Mouse (Mus musculus): ENCODE measurements around the gene Traf2.

The Traf2 gene

DNA sequence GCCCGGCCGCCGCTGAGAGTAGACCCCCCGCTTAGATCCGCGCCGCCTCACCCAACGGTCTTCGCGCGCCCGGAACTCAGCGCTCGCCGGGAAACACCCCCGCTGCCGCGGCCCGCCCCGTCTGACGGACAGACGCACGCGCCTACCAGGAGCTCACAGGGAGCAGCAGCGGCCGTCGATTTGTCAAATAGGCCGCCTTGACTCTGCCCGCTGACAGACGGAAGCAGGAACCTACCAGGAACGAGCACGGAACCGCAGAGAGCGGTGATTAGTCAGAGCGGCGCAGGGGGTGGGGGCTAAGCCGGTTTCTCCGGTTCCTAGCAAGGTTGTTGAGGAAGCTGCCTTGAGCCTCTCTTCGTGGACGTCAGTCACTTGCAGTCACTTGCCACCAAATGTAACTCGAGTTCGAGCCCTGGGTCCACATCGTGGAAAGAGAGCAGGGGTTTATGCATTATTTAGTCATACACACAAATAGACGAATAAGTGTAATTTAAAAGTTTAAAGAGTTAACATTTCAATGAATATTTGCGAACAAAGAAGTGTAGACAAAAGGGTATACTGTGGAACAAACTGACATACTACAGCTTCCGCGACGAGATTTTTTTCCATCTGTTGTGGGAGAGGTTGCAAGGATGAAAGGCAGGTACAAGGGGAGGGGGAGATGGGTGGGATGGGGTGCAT, at the start of gene Traf2:
Gene Traf2, minus strand, starts transcription at position 130 of the 681 bp plus-strand sequence.
- DNase-seq = peak; percentile 99 to 100

DNA sequence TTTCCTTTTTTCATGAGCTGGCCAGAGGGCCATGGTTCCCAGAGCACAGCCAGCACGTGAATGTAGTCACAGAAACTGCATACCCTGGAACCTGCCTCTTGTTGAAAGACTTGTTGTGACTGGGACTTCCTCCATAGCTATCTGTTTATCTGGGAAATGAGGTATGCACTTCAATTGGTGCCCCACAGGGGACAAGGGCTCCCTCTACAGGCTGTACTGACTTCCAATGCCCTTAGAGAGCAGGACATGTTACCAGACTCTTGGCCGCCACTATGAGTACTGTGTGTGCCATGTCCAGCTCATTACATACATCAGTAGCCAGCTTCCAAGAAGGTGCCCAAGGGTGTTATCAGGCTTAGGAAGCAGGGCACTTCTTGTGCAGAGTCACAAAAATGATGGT, 45.1 kb upstream of the Traf2 start:
- peak in 1 of 2 experiments; percentile 60 for DNase-seq

DNA sequence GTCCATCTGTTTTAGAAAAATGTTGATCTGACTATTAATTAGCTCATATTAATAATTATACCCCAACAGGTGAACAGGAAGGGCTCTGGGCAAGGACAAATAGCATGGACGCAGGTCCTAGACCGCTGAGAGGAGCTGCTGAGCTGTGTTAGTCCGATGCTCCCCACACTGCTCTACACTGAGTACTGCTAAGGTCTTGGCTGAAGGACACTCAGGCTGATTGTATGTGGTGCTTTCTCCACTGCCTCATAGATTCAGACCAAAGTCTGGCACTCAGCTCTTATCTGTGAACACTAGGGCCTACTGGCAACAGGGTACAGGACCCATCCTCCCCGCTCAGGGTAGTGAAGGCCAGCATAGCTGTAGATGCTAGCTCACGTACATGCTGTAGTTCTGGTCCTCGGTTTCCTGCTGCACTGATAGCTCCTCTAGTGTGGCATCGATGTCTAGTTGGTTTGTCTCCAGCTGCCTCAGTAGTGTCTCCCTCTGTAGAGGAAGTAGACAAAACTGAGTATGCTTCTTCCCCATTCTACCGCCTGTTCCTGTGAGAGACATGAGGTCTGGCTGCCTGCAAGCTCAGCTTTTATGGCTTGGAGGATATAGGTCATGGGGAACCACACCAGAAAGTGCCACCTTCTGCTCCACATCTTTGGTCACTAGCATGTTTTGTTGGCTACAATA, 41.6 kb upstream of the Traf2 start:
- DNase-seq = no peak

DNA sequence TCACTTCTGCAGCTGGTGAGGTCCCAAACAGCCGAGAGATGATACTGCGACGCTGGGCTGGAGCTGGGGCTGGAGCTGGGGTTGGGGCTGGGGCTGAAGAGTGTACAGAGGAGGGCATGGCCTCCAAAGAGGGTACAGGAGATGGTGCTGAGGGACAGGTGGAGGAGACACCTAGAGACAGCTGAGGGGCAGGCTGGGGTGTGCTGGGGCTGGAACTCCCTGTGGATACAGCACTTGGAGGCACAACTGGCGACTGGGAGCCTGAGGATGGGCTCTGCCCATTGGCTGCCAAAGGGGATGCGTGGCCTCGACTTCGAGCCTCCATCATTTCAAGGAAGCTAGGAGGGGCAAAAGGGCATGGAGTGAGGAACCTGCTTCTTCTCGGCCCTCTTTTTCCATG, 40.5 kb upstream of the Traf2 start:
- DNase-seq = no peak

DNA sequence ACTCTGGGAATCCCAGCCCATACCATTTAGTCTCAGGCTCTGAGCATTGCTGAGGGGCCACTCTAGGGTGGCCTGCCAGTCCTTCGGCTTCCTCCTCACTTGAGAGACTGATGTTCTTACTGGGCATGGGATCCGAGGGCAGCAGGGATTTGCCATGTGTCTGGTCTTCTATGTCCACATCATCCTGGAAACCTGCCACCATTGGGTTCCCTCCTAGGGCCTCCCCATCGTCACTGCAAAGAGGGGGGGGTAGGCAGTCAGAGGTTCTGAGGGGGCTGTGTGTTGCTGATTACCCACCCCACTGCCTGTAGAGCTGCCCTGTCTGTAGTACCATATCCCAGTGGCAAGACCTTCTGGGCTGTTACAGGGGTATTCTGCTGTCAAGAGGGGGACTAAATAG, 38.9 kb upstream of the Traf2 start:
- DNase-seq = no peak

DNA sequence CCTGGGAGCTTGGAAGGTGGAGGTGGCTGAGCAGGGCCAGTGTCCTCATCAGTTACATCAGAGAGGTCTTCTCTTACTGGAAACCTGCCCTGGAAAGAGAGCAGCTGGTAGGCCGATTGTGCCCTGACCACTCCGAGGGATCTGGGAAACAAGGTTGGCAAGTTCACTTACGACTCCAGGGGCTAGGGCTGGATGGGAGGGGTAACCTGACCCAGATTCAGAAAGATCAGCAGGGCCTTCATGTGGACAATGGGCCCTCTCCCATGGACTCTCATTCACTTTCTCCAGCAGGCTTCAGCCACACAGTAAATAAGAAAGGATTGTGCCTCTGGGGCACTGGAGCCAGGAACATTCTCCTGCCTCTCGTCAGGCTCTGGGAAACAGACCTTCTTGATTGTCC, 38.1 kb upstream of the Traf2 start:
- DNase-seq = no peak

DNA sequence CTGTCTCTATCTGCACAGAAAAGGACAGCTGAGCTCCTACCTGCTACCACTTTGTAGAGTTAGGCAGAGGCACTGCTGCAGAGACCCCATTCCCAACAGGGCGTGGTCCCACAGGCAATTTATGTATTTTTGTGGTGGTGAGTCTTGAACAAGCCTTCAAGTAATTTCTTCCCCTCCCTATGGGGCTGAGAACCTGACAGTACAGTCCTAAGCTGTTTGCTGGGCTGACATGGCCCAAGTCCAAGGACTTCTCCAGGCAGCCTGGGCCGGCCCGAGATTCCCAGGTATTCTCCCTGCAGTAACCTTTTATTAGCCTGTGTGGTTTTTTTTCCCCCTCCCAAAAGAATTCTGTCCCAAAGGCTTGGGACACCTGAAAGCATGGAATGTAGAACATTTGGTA, 37.4 kb upstream of the Traf2 start:
- no peak for DNase-seq

DNA sequence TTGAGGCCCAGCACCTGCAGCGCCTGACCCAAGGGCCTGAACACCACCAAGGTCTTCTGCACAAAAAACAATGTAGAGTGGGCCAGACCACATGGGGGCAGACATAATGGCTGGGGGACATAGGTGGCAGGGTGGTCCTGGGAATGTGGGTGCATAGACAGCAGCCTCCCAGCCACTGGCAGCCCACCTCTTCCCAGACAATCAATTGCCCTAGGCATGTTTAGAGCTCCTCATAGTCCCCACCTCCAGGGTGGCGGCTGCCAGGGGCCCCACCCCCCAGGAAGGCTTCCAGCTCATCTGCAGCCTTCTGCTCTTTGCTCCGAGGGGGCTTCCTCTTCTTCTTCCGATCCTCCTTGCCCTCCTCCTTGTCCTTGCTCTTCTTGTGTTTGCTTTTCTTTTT, 36.8 kb upstream of the Traf2 start:
- no peak for DNase-seq

DNA sequence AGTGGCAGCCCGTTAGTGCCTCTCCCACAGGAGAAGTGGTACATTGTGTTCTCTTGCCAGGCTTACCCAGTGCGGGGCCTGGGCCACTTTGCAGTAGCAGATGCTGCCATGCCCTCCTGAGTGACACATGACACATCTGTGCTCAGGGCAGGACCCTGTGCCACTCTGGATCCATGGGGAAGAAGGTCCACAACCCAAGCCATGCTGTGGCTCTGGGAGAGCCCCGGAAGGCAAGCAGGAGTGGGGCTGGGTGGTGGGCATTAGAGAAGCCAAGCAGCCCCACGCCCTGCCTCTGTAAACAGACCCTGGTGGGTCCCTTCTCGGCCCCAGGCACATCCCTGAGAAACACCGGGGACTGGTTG, 36.4 kb upstream of the Traf2 start:
- DNase-seq = no peak

DNA sequence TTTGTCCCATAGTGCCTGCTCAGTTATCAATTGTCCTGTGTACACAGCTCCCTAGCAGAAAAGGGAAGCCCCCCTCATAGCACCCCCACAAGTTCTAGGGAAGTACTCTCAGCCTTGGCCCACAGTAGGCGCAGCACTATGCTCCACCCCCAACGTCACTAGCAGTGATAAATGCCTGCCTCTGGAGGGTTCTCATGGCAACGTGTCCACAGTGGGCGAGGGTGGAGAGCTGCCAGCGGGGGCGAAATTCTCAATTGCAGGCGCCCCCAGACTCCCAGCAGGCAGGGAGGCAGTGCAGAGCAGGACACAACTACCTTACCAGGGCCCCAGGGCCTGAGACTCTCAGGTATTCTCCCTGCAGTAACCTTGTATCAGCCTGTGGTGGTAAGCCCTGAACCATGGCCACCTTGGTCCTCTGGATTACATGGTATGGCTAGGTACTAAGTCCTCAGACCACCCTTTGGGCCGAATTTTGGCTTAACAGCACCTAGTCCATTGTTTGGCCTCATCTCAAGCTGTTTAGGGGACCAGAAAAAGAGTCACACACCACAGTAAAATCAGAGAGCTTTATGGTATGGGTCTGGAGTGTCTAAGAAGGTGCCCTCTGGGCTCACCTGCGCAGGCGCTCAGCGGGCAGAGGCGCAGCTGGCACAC, 35.9 kb upstream of the Traf2 start:
- peak; percentile 39 to 69 for DNase-seq

DNA sequence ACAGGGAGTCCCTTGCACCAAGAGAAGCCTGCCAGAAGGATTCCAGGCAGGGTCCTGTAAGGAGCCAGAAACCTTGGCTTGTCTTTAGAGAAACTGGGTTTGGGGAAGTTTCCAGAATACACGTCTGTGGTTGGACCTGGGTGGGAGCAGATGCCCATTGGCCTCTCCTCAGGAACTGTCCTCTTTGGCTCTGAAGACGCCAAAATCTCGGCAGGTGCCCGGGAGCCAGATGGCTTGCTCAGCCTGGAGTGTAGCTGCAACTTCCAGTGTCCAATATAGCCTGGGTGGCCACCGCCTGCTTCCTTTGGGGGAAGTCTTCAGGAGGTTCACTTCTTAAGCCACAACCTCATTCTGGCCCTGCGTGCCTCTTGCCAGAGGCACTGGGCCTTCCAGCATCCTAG, 35.2 kb upstream of the Traf2 start:
- no peak for DNase-seq

DNA sequence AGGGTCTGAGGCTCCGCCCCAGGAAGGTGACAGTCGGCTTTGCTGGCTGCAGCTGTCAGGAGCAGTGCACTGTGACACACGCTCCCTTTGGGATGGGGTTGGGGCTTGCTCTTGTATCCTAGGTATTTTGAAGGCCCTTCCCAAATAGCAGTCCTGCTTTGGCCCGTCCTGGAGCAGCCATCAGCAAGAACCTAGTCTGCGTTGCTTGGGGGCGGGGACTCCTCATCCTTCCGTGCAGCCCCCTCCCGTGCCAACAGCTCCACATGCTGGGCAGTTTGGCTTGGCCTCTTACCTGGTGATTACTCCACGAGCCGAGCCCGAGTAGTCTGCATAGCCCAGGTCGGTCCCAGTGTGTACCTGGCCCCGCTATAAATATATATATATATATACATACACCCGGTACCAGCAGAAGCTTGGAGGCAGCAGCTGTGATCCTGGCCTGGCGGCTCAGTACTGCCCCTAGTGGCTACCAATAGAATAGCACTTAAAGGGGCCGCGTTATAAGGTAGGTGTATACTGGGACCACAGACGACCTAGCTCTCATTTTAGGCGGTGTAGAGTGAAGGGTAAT, 34.6 kb upstream of the Traf2 start, which contains the start of gene Ajm1:
Gene Ajm1, minus strand, starts transcription at position 464 of the 571 bp plus-strand sequence.
- peak; percentile 34 to 68 for DNase-seq

DNA sequence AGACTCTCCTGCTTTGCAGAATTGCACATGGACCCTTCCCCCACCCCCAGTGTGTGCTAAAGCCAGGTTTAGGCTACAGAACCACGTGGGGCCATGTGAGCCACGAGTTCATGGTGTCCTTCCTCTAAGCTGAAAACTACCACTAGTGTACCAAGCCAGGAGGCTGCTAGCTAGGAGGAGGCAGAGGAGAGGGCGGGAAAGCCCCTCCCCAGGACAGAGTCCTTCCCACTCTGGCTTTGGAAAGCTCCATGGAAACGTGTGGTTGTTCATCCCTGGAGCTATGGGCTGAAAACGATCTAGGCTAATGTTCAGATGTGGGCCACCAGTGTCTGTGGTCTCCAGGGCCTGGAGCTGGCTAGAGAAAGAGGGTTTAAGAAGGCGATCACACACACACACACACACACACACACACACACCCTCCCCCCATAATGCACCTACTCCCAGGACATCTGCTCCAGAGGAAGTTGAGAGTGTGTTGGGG, 33.9 kb upstream of the Traf2 start:
- peak in 1 of 2 experiments; percentile 54 for DNase-seq

DNA sequence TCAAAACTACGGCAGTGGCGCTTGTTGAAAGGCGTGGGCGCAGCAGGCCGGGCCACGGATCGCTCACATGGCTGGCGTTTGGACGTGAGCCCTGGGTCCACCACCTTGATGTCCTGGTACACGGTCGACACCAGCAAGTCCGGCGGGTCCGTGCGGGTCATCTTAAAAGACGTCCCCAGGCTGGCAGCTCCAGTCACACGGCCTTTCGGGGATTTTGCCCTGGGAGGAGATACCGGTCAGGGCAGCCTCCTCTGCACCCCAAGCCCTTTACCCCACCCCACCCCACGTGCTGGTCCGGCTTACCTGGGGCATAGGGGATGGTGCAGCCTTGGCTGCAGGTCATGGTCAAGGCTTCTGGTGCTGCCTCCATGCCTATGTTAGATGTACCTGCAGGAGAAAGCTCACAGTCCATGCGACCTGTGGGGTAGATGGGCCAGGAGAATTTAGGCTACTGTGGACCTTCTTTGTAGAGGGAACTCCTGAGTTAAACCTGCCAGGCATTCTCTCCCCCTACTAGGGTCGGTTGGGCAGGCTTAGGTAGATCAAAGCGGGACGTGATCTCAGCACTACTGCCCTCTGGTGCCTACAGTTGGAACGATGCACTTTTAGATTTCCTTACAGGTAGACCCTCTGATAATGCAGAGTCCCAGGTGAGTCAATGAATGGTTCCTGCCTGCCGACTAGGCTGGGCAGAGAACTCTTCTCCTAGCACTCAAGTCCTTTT, 33.2 kb upstream of the Traf2 start:
- DNase-seq = peak; percentile 59 to 79

DNA sequence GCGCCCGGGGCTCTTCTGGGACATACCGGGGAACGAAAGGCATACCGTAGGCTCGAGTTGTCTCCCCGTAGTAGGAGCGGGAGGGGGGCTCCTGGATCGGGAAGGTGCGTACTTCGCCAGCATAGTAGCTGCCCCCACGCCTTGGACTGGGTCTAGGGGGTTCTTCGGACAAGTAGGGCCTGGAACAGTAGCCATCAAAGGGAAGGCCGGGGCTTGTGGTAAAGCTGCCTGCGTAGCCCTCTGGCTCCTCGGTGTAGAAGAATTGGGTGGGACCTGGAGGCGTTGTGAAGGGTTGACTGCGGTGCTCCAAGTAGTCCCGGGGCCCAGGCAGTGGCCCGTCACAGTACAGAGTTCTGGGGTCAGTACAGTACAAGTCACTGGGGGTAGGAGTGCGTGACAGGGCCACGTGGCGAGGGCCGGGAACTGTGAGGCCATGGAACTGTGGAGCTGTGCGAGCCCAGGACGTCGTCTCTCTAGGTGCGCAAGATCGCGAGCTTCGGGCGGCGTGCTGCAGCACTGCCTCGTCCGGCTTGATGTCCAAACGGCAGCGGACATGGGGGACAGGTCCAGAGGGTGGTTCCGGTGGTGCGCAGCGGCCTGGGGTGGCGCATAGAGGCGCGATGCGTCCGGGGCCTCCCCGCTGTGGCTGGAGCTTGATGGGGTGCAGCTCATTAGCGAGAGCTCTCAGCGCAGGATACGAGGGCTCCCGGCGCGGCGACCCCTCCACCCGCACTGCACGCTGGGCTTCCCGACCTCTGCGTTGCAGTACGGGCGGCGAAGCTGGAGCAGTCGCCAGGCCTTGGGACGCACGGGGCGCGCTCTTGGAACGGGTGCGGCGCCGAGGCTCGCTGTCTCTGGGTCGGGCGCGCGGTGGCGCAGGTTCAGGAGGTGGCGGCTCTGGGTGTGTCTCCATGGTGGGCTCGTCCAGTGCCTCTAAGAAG, 32.3 kb upstream of the Traf2 start:
- no peak for DNase-seq

DNA sequence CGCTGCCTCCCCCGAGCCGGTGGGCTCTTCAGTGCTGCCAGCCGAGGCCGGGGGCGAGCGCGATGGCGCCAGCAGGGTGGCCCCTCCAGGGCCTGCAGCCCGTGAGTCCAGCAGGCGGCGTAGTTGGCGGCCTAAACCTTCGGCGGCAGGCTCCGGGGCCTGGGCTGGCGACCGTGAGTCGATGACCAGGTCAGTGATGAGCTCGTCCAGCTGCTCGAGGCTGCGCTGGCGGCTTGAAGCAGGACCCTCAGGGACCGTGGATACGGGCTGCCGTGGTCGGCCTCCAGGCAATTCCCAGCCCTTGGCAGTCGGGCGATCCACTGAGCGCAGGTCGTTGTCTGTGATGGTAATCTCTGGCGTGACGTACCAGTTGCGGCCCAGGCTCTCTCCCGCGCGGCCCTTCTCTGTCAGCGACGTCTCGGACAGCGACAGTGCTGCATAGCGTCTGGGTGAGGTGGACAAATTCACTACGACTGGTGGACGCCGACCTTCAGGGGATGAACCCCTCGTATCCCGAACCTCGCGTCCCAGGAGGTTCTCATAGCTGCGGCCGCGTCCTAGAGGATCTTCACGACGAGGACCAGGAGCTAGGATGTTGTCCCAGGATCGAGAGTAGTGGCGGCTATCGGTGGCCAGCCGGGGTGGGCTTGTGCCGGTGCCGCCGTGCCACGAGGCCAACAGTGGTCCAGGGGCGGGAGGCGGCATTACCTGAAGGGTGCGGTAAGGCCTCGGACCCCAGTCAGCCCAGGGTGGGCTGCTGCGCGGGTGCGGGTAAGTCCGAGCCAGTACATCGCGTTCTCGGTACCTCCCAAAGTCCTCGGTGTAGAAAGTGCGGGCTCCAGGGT, 31.4 kb upstream of the Traf2 start:
- DNase-seq = peak in 1 of 2 experiments; percentile 52

DNA sequence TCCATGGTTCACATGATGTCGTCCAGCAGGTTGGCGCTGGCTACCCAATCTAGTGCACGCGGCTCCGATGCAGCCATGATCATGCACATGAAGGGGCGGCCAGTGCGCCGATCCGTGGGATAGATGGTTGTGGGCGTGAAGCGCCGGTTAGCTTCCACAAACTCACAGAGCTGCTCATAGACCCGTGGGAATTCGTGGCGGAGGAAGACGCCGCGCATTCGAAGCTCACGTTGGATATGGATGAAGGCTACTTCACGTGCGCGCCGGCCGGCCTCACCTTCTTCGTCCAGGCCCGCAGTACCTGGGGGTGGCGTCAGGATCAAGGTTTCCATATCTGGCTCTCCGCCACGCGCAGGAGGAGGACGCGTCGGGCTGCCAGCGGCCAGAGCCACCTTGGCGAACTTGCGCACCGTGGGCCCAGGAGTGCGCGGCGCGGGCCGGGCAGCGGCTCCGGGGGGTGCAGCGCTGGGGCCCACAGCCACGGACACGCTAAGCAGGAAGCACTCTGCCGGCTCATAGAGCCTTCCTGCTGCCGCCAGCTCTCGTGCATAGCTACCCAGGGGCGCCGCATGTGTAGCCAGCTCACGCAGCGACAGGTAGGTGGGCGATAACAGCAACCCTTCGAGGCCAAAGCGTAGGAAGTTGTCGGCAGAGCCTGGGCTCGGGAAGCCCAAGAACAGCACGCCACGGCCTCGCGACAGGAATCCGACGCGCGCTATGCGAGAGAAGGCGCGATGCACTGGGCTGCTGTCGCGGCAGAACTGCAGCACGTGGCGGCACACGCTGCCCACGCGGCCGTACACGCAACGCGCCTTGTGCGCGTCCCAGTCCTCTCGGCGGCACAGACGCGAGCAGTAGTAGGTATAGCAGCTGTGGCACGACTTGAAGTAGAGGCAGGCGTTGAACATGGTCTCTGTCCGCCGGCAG, 30.5 kb upstream of the Traf2 start:
- DNase-seq = no peak

DNA sequence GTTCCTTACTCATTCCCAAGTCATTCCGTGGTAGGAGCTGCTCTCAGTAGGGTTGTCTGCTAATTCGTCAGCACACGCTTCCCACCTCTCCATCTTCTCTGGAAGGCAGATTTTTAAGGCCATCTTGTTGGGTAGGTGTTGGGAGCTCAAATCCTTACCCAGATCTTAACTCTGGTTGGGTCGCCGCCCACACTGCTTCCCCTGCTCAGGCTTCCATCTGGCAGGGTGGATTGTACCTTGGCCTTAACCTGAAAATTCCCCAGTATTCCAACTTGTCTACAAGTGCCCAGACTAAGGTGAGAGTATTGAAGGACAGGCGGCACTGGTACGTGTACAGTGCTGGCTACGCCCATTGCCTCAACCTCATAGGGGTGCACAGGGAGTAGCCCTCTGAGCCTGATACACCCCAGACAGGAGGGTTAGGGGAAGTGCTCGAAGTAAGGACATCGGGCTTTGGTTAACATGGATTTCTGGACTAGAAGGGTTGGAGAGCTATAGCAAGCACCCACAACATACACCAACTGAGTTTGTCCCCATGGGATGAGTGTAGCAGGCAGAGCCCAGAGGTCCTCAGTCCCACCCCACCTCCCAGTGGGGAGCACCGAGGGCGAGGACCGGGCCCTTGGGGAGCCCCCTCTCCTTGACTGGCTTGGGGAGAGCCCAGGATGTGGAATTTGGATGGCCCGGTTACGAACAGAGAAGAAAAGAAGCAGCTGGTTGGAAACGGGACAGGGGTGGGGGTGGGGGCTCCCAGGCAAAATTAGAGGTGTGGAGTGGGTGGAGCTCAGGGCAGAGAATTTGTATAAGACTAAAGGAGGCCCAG, 29.5 kb upstream of the Traf2 start:
- DNase-seq = no peak
